Mouse (Mus musculus) liver, postnatal 0 days (tissue): ENCODE measurements at regions not wholly inside any gene's neighbourhood (a gene's known extent, or its start where the extent isn't known, plus 50 kb on each side); places are given as distances from the start of the nearest gene placed in this dataset.

Experiments
- CTCF ChIP-seq: sonication (generic); IDR thresholded peaks from 2 replicates; pipeline ENCODE4 v1.5.1; 2016; ENCODE audit warnings: antibody characterized with exemption, low read depth
- EP300 ChIP-seq: IDR thresholded peaks from 2 replicates; pipeline ENCODE4 v1.6.1; 2016; ENCODE audit warnings: antibody characterized with exemption, low read depth, mild to moderate bottlenecking

DNA sequence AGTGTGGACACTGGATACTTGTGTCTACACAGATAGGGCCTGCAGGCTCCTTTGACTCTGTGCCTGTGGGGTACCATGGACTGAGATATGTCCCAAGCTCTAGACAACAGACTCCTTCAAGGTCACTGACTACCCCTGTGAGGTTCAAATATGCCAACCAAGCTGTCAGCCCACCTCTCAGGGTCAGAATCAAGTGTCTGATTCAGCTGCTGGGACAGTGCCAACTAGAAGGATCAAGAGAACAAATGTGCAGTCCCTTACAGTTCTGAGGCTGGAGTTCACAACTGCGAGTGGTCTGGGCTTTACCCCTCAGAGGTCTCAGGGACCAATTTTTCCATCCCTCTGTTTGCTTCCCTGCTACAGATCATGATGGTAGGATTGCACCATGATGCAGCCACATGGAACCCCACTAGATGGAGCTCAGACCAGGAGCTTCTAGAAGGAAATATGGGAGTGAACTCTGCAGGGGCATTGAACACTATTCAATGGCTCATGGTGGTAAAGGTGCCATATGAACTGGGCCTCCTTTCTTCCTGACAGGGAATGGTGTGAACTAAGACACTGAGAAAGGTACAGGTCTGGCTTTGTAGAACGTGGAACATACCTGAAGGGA is 581.8 kb upstream of the Mki67 start:
- TF ChIP-seq CTCF (0 out of 2 replicates have a peak, but pooled peaks have one; percentile 7), EP300 (no peak)
